In genomic region chr14:75635350-75635749, GRCm38 (mm10) we compare ENCODE assay signal across 8 mouse cellular contexts. TPM values are rescaled to one million over a fixed set of nuclear protein-coding genes. Genes with fewer than 3 reads are reported as not detected.
A peak's percentile ranks its signal among the peaks of the same experiment; 100 is the strongest.
DNase-seq lines count a peak whose midpoint lies in the region; ATAC-seq lines count a peak whose summit lies in the region.
"Had no signal": no experiment of that assay in that cellular context is flagged by ENCODE, and none has a peak within 500 bp of the region (broad histone marks: within the 10 kb centered on the region; RNA-seq: fewer than 3 reads in every experiment).

No protein-coding gene starts in this region.

- H3K4me1 ChIP-seq in limb, embryonic 12.5 days (replicated peaks): peaks cover 16% of the 10 kb centered on the region

- H3K36me3 ChIP-seq in limb, embryonic 12.5 days: no peaks in the 10 kb centered on the region

- intact Hi-C loops in heart, postnatal 36 days (cut with DNase I): no loop called here

- no peaks in the 10 kb centered on the region for H3K27me3 ChIP-seq in limb, embryonic 12.5 days

- WGBS in limb, embryonic 12.5 days: 65% methylated on average over 12 of the region's 12 CpGs

- H3K9ac ChIP-seq in limb, embryonic 12.5 days (replicated peaks): no peak overlapping the region

- no peak for ATAC-seq in limb, embryonic 12.5 days (ENCODE audit: insufficient number of reproducible peaks, insufficient read depth, low FRiP score, low TSS enrichment, low read depth)

- H3K4me2 ChIP-seq in limb, embryonic 12.5 days: no peak overlapping the region

- H3K27ac ChIP-seq in limb, embryonic 12.5 days: peak overlapping the region; percentile 64

- peak; percentile 33 for DNase-seq in right cerebral cortex, adult 18-20 months
- no peak for DNase-seq in right cerebral cortex, postnatal 36 days (ENCODE audit: low spot score in 2 of 2)
- peak; percentile 67 for DNase-seq in cerebellum, adult 8-10 months
- peak; percentile 19 to 37 for DNase-seq in heart, postnatal 36 days
- DNase-seq in thymus, postnatal 25 days: no peak
- DNase-seq in gastrocnemius, adult 8-10 months (ENCODE audit: low spot score in 2 of 2): no peak

- H3K4me3 ChIP-seq in limb, embryonic 12.5 days (replicated peaks): no peak overlapping the region

- H3K9me3 ChIP-seq in limb, embryonic 12.5 days: no peaks in the 10 kb centered on the region

RNA-seq across cellular contexts. Expression of gene Erich6b, which starts 6.7 kb away (rescaled TPM):
- total RNA-seq in heart, postnatal 36 days (2021): not detected
- polyA plus RNA-seq in limb, embryonic 12.5 days (2016; fragmentation: Nextera tagmentation; extraction: Ambion mirVana): not detected in 2 replicates
- total RNA-seq in gastrocnemius, adult 8-10 months (2022): not detected
- polyA plus RNA-seq: intestine, embryonic 14.5 days had no signal

RNA-seq across cellular contexts. Expression of gene Spert, which starts 42.4 kb away (rescaled TPM):
- not detected for total RNA-seq in heart, postnatal 36 days (2021)
- polyA plus RNA-seq in limb, embryonic 12.5 days (2016; fragmentation: Nextera tagmentation; extraction: Ambion mirVana): not detected in 2 replicates
- not detected for total RNA-seq in gastrocnemius, adult 8-10 months (2022)
- polyA plus RNA-seq: intestine, embryonic 14.5 days had no signal

Comparison
In these comparisons a context has a peak if more than half of its experiments do, and no peak if none do; other contexts are left out.
1. DNase-seq: peak in right cerebral cortex, adult 18-20 months (single experiment), cerebellum, adult 8-10 months (single experiment) and heart, postnatal 36 days (2 of 2); none in right cerebral cortex, postnatal 36 days (0 of 2), thymus, postnatal 25 days (single experiment) and gastrocnemius, adult 8-10 months (0 of 2).